Mouse (Mus musculus) kidney, embryonic 16.5 days (tissue): ENCODE results near the gene Zfp423. TPM values are rescaled to one million over a fixed set of nuclear protein-coding genes. Genes with fewer than 3 reads are reported as not detected.

Source experiments
- ATAC-seq: fragments of 200-750 bp; cut with Nextera tagmentation; 2 replicates; pipeline ENCODE4 v1.8.0; 2017; ENCODE audit warnings: moderate TSS enrichment; ENCODE audit not compliant: low FRiP score, low TSS enrichment
- H3K27ac ChIP-seq: fragments of 300-500 bp; sonication (generic); 2 replicates; pipeline ENCODE4 v1.5.1; 2014; ENCODE audit warnings: low read length
- H3K27me3 ChIP-seq: fragments of 300-500 bp; sonication (generic); 2 replicates; pipeline ENCODE4 v1.6.1; 2014; ENCODE audit warnings: low read length, control low read depth, mixed read lengths; ENCODE audit not compliant: insufficient read depth
- H3K36me3 ChIP-seq: fragments of 300-500 bp; sonication (generic); 2 replicates; pipeline ENCODE4 v1.6.1; 2014; ENCODE audit warnings: low read length, control low read depth, mixed read lengths; ENCODE audit not compliant: insufficient read depth
- H3K4me1 ChIP-seq: fragments of 300-500 bp; sonication (generic); 2 replicates; pipeline ENCODE4 v1.6.1; 2014; ENCODE audit warnings: low read length, control low read depth, mixed read lengths; ENCODE audit not compliant: insufficient read depth
- H3K4me2 ChIP-seq: fragments of 300-500 bp; sonication (generic); replicated peaks from 2 replicates; pipeline ENCODE4 v1.6.1; 2014; ENCODE audit warnings: low read depth, low read length
- H3K4me3 ChIP-seq: fragments of 300-500 bp; sonication (generic); 2 replicates; pipeline ENCODE4 v1.5.1; 2014; ENCODE audit warnings: mild to moderate bottlenecking, low read length
- H3K9ac ChIP-seq: fragments of 300-500 bp; sonication (generic); replicated peaks from 2 replicates; pipeline ENCODE4 v1.6.1; 2014; ENCODE audit warnings: low read length
- H3K9me3 ChIP-seq: fragments of 300-500 bp; sonication (generic); 2 replicates; pipeline ENCODE4 v1.6.1; 2016; ENCODE audit warnings: low read length, control low read depth
- WGBS: fragments of 180-500 bp; shearing (Covaris S2); extraction: QIAGEN DNeasy Blood & Tissue Kit; methylation state at CpG from one replicate; pipeline ENCODE4 v1.1.7; 2014; 5-methylcytosine and 5-hydroxymethylcytosine counted together
- polyA plus RNA-seq: library from polyadenylated mRNA; unstranded; fragments of >200 nt; fragmentation: Nextera tagmentation; extraction: Ambion mirVana; gene quantifications from 2 replicates; pipeline ENCODE4 v1.2.1, GENCODE M21; 2015

Zfp423 gene
- polyA plus RNA-seq, 1 experiment from 2014 or later: 11.4 TPM

DNA sequence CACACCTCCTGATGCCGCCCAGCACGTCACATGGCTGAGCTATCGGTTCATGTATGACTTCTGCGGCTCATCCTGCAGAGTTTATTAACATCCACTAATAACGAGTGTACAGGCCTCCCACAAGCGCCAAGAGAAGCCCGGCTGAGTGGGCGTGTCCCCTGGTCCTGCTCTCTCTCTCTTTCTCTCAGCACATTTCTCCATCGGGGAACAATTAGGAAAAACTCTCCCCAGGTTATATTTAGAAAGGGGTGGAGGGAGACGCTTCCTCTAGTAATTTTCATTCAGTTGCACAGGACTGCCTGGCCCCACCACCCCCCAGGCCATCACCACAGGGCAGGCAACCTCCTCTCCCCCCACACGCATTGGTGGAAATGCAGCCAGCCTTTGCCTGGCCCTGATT, 137.2 kb downstream of the Zfp423 start:
- WGBS: 41% methylated on average over 11 of the region's 11 CpGs

DNA sequence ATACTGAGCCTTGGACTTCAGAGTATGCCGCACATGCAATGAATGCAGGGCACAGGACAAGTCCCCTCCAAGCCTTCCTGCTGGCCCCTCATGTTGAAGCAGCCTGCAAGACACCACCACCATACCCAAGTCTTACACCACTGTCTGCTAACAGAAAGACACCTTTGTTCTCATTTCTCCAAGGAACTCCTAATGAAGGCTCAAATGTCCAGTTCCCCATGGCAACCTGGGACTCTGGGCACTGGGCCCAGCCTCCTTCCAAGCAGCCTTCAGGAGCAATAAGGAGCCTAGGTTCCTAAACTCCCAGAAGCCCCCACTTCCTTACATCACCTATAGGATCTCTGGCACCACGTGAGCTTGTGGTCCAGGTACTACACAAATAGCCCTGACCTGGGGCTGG, 137.7 kb downstream of the Zfp423 start:
- Histone ChIP-seq H3K27me3 (no peaks in the 10 kb centered on the region), H3K36me3 (no peaks in the 10 kb centered on the region), H3K4me1 (peaks cover 23% of the 10 kb centered on the region), H3K4me2 (no peak overlapping the region), H3K27ac (no peak overlapping the region), H3K9me3 (0 out of 2 replicates have a peak, but pooled peaks cover 2% of the 10 kb centered on the region), H3K9ac (no peak overlapping the region), H3K4me3 (no peak overlapping the region)
- peak; percentile 7; the same call in 1 of the 2 replicates for ATAC-seq
- 70% methylated on average over 2 of the region's 2 CpGs for WGBS

More for the DNA sequence above, 137.2 kb downstream of the Zfp423 start:
- Histone ChIP-seq H3K27ac (no peak overlapping the region), H3K4me1 (peaks cover 23% of the 10 kb centered on the region), H3K27me3 (no peaks in the 10 kb centered on the region), H3K9me3 (0 out of 2 replicates have a peak, but pooled peaks cover 2% of the 10 kb centered on the region), H3K4me3 (no peak overlapping the region), H3K36me3 (no peaks in the 10 kb centered on the region), H3K4me2 (0 out of 2 replicates have a peak overlapping the region, but pooled peaks have one; percentile 17), H3K9ac (0 out of 2 replicates have a peak overlapping the region, but pooled peaks have one; percentile 7)
- 0 out of 2 replicates have a peak, but pooled peaks have one; percentile 10 for ATAC-seq

DNA sequence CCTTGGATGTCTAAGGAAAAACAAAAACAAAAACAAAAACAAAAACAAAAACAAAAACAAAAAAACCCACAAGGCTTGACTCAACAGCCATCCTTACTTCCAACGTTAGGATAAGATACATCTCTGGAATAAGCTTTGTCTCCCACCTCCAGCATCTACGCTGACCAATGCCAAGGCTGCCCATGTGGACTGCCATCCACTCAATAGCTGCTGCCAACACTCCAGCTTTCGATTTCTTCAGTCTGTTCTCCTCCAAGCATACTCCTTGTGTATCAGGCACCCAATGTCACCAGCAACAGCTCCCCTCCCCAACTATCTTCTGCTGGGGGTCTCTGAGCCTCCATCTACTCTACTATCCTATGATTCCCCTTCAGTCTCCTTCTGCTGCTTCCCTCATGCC, 140.1 kb downstream of the Zfp423 start:
- Histone ChIP-seq H3K4me1 (peaks cover 23% of the 10 kb centered on the region), H3K36me3 (no peaks in the 10 kb centered on the region), H3K9ac (no peak overlapping the region), H3K4me3 (no peak overlapping the region), H3K27ac (no peak overlapping the region), H3K4me2 (no peak overlapping the region), H3K27me3 (no peaks in the 10 kb centered on the region), H3K9me3 (0 out of 2 replicates have a peak, but pooled peaks cover 2% of the 10 kb centered on the region)
- 95% methylated on average over 3 of the region's 3 CpGs for WGBS
- ATAC-seq: no peak

DNA sequence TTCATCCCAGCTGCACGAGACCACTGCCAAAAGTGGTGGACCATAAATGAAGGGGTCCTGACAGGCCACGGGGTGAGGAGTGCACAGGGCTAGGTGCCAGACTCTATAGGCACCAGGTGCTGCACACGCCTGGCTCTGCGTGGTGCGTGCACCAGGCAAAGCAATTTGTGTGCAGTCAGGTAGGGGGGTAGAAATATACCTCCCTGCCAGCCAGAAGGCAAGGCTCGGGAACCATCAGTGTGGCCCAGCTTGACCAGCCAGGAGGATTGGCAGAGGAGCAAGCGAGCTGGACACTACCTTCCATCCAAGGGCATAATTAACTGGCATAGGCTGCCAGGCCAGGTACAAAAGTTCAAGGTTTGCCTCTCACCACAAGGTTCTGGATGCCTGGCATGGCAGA, 140.9 kb downstream of the Zfp423 start:
- Histone ChIP-seq H3K27ac (no peak overlapping the region), H3K4me1 (peaks cover 22% of the 10 kb centered on the region), H3K27me3 (no peaks in the 10 kb centered on the region), H3K9me3 (0 out of 2 replicates have a peak, but pooled peaks cover 2% of the 10 kb centered on the region), H3K4me3 (no peak overlapping the region), H3K9ac (no peak overlapping the region), H3K36me3 (no peaks in the 10 kb centered on the region), H3K4me2 (no peak overlapping the region)
- ATAC-seq: no peak
- WGBS: 88% methylated on average over 7 of the region's 7 CpGs

DNA sequence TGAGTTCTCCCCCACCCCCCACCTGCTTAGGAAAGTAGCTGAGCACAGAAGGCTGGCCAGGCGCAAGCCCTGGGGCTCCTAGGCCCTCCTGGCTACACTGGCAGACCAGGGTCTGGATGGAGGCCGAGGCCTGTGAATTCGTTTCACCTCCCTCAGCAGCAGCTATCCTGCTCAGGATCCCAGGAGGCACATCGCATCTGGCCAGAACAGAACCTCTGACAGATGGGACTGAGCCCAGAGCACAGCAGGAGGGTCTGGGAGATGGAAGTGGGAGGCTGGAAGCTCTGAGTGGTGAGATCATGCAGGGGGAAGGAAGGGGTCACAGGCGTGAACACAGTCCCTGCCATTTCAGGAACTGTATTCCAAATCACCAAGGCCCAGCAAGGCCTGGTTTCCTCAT, 143.3 kb downstream of the Zfp423 start:
- Histone ChIP-seq H3K4me2 (no peak overlapping the region), H3K9me3 (0 out of 2 replicates have a peak, but pooled peaks cover 2% of the 10 kb centered on the region), H3K4me3 (no peak overlapping the region), H3K4me1 (peaks cover 3% of the 10 kb centered on the region; the same call in 1 of the 2 replicates), H3K27ac (no peak overlapping the region), H3K36me3 (no peaks in the 10 kb centered on the region), H3K27me3 (no peaks in the 10 kb centered on the region), H3K9ac (no peak overlapping the region)
- ATAC-seq: no peak
- WGBS: 70% methylated on average over 5 of the region's 5 CpGs

DNA sequence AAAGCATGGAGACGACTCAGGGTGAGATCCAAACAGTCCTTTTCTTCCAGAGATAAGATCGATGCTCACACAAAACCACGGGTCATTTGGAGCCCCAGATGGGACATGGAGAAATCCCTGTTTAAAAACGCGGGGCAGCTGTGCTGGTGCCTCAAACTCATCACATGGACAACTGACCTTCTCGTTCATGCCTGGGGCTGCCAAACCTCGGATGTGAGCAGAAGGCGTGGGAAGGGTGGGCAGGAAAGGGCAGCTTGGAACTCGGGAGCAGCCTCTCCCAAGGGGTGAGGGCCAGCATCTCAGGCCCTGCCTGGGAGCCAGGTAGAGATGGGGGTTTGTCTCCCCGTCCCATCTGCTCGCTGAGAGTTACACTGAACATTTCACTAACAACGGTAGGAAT, 146.7 kb downstream of the Zfp423 start:
- Histone ChIP-seq H3K36me3 (no peaks in the 10 kb centered on the region), H3K27ac (no peak overlapping the region), H3K4me1 (peaks cover 2% of the 10 kb centered on the region; the same call in 1 of the 2 replicates), H3K9ac (no peak overlapping the region), H3K4me3 (no peak overlapping the region), H3K27me3 (no peaks in the 10 kb centered on the region), H3K9me3 (no peaks in the 10 kb centered on the region), H3K4me2 (no peak overlapping the region)
- no peak for ATAC-seq
- 72% methylated on average over 12 of the region's 12 CpGs for WGBS

DNA sequence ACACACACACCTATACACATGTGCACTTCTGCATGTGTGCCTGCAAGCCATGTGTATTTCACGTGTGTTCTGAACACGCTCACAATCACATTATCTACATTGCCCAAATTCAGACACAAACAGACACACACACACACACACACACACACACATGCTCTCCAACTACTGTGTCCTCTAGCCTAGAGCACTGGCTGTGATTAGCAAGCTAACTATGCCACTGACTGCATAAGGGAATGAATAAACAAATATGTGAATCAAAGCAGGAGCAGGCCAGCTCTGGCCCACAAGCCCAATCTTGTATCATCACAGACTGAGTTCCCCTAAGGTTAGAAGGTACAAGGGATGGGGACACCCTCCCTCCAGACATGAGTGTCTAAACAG, 147.3 kb downstream of the Zfp423 start:
- WGBS: 92% methylated on average over 2 of the region's 2 CpGs
- ATAC-seq: no peak
- H3K9ac ChIP-seq: no peak overlapping the region
- no peaks in the 10 kb centered on the region for H3K27me3 ChIP-seq
- H3K27ac ChIP-seq: no peak overlapping the region
- H3K4me1 ChIP-seq: no peaks in the 10 kb centered on the region
- H3K36me3 ChIP-seq: no peaks in the 10 kb centered on the region
- no peaks in the 10 kb centered on the region for H3K9me3 ChIP-seq
- H3K4me2 ChIP-seq: no peak overlapping the region
- no peak overlapping the region for H3K4me3 ChIP-seq

DNA sequence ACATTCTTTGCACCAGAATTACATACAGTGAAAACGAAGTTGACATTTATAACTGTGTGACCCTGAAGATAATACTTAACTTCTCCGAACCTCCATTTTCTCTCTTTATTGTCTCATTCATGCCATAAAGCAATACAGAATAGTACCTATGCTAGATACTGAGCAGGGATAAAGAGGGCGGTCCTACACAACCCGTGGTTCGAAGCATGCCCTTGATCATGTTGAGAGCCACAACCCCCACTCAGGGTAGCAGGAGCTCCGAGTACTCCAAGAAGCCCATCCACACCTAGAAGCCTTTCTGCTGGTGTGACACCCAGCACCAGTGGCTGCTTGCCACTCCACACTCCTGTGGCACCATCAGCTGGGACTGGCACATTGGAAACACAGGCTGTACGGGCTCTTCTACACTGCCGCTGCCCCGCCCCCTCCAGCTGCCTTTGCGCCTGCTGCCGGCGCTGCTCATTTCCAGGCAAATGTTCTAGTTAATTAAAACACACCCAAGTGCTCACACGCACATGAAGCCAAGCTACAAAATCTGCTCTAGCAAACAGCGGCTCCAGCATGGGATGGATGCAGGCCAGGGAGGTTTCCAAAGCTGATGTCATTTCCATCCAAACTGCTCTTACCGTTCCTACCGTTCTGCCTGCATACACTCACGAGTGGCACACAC, 147.9 kb downstream of the Zfp423 start:
- 72% methylated on average over 17 of the region's 17 CpGs for WGBS

DNA sequence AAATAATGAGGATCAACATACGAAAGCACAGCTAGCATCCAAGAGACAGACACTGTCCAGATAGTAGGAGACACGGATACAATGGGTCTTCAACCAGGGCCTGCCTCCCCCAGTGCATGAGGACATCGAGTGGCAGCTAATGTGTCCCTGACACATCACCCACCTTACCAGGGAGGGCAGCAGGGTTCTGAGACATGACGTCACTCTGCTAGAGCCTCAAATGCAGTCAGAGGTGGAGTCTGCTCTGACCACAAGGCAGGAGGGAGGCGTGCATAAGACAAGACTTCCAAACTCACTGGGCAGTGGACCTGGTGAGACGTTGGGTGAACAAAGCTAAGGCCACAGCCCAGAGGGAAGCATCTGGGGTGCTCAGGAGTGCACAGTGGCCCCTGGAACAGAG, 148.6 kb downstream of the Zfp423 start:
- Histone ChIP-seq H3K27ac (no peak overlapping the region), H3K4me3 (no peak overlapping the region), H3K4me2 (no peak overlapping the region), H3K9me3 (no peaks in the 10 kb centered on the region), H3K27me3 (no peaks in the 10 kb centered on the region), H3K4me1 (0 out of 2 replicates have a peak, but pooled peaks cover under 1% of the 10 kb centered on the region), H3K9ac (no peak overlapping the region), H3K36me3 (no peaks in the 10 kb centered on the region)
- no peak for ATAC-seq
- WGBS: 75% methylated on average over 6 of the region's 6 CpGs

More for the DNA sequence above, 147.9 kb downstream of the Zfp423 start:
- H3K4me3 ChIP-seq: no peak overlapping the region
- no peak overlapping the region for H3K4me2 ChIP-seq
- no peak overlapping the region for H3K27ac ChIP-seq
- ATAC-seq: no peak
- no peaks in the 10 kb centered on the region for H3K27me3 ChIP-seq
- no peak overlapping the region for H3K9ac ChIP-seq
- H3K36me3 ChIP-seq: no peaks in the 10 kb centered on the region
- no peaks in the 10 kb centered on the region for H3K4me1 ChIP-seq
- H3K9me3 ChIP-seq: no peaks in the 10 kb centered on the region

DNA sequence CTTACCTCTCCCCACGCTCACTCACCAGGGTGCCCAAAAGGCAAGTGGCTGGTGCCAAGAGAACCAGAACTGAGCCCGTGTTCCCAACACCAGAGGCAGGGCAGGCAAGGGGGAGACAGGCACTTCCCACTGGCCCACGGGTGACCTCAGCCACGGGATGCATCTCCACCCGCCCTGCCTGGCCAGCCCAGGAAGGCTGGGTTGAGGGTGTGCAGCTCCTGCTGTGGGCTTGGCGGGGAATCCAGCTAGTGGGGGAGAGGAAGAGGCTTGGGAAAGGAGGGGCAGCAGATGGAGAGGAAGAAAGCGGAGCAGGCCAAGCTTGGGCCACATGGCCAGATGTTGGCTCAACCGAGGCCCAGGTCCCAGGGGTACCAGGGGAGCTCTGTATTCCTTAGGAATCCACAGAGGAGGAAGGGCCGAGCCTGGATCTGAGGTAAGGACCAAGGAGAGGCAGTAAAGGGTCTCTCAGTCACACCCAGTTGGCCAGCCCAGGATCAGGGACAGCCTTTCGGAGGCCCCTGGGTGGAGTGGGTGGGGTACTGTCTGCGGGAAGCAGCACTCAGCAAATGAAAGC, 155.0 kb downstream of the Zfp423 start:
- Histone ChIP-seq H3K4me2 (no peak overlapping the region), H3K9me3 (no peaks in the 10 kb centered on the region), H3K4me1 (peaks cover 16% of the 10 kb centered on the region), H3K4me3 (no peak overlapping the region), H3K27me3 (no peaks in the 10 kb centered on the region), H3K9ac (no peak overlapping the region; the same call in 1 of the 2 replicates), H3K36me3 (no peaks in the 10 kb centered on the region), H3K27ac (no peak overlapping the region)
- WGBS: 39% methylated on average over 11 of the region's 11 CpGs
- ATAC-seq: peak; percentile 77
